Mouse (Mus musculus): ENCODE data around the gene Trpv4. TPM values are rescaled to one million over a fixed set of nuclear protein-coding genes. Genes with fewer than 3 reads are reported as not detected.

Trpv4 gene
- polyA plus RNA-seq, 1 experiment from 2014 or later: 0.78 TPM

GRCm38 (mm10) chr5:114639645-114639957, 18.6 kb downstream of the Trpv4 start:
- Histone ChIP-seq H3K4me2 (ENCODE audit: low read length) (peak overlapping the region; percentile 44; the same call in 1 of the 2 replicates), H3K4me1 (ENCODE audit: control insufficient read depth in 2 of 2, insufficient read depth in 2 of 2, low read length in 2 of 2) (no peaks in the 10 kb centered on the region; a peak in 1 of 4 replicates), H3K27ac (replicated peaks in 1 of 2; ENCODE audit: control insufficient read depth in 1 of 2, insufficient read depth in 1 of 2, low read depth in 2 of 2, low read length in 2 of 2) (no peak overlapping the region), H3K9me3 (ENCODE audit: control insufficient read depth, low read length) (no peaks in the 10 kb centered on the region), H3K36me3 (ENCODE audit: control insufficient read depth, insufficient read depth, low read length) (no peaks in the 10 kb centered on the region), H3K9ac (ENCODE audit: low read length) (no peak overlapping the region), H3K4me3 (ENCODE audit: control insufficient read depth in 1 of 2, insufficient read depth in 1 of 2, low read depth in 1 of 2, low read length in 2 of 2) (no peak overlapping the region), H3K27me3 (ENCODE audit: control insufficient read depth, insufficient read depth, low read length) (peaks cover 19% of the 10 kb centered on the region)
- 17% methylated on average over 7 of the region's 7 CpGs for WGBS
- ATAC-seq (ENCODE audit: insufficient number of reproducible peaks, insufficient read depth, low FRiP score, low read depth): 0 out of 2 replicates have a peak, but pooled peaks have one; percentile 3

- H3K4me2 ChIP-seq (ENCODE audit: low read length): peak overlapping the region; percentile 44
Measured at GRCm38 (mm10) chr5:114638769-114639644, 19.2 kb downstream of the Trpv4 start.

GRCm38 (mm10) chr5:114636091-114636490, 22.1 kb downstream of the Trpv4 start:
- no peak for ATAC-seq (ENCODE audit: insufficient number of reproducible peaks, insufficient read depth, low FRiP score, low read depth)
- no peaks in the 10 kb centered on the region for H3K36me3 ChIP-seq (ENCODE audit: control insufficient read depth, insufficient read depth, low read length)
- no peaks in the 10 kb centered on the region for H3K9me3 ChIP-seq (ENCODE audit: control insufficient read depth, low read length)
- no peak overlapping the region for H3K4me3 ChIP-seq (ENCODE audit: control insufficient read depth in 1 of 2, insufficient read depth in 1 of 2, low read depth in 1 of 2, low read length in 2 of 2)
- peaks cover 17% of the 10 kb centered on the region for H3K27me3 ChIP-seq (ENCODE audit: control insufficient read depth, insufficient read depth, low read length)
- H3K4me2 ChIP-seq (ENCODE audit: low read length): no peak overlapping the region
- WGBS: 71% methylated on average over 25 of the region's 25 CpGs
- no peaks in the 10 kb centered on the region; a peak in 1 of 4 replicates for H3K4me1 ChIP-seq (ENCODE audit: control insufficient read depth in 2 of 2, insufficient read depth in 2 of 2, low read length in 2 of 2)
- H3K27ac ChIP-seq (replicated peaks in 1 of 2; ENCODE audit: control insufficient read depth in 1 of 2, insufficient read depth in 1 of 2, low read depth in 2 of 2, low read length in 2 of 2): no peak overlapping the region
- H3K9ac ChIP-seq (ENCODE audit: low read length): no peak overlapping the region

More at GRCm38 (mm10) chr5:114638769-114639644, 19.2 kb downstream of the Trpv4 start:
- peak; percentile 26; the same call in 1 of the 2 replicates for ATAC-seq (ENCODE audit: insufficient number of reproducible peaks, insufficient read depth, low FRiP score, low read depth)
- H3K36me3 ChIP-seq (ENCODE audit: control insufficient read depth, insufficient read depth, low read length): no peaks in the 10 kb centered on the region
- H3K27ac ChIP-seq (replicated peaks in 1 of 2; ENCODE audit: control insufficient read depth in 1 of 2, insufficient read depth in 1 of 2, low read depth in 2 of 2, low read length in 2 of 2): no peak overlapping the region
- peaks cover 17% of the 10 kb centered on the region for H3K27me3 ChIP-seq (ENCODE audit: control insufficient read depth, insufficient read depth, low read length)
- H3K4me3 ChIP-seq (ENCODE audit: control insufficient read depth in 1 of 2, insufficient read depth in 1 of 2, low read depth in 1 of 2, low read length in 2 of 2): no peak overlapping the region
- 14% methylated on average over 22 of the region's 22 CpGs for WGBS
- H3K9ac ChIP-seq (ENCODE audit: low read length): no peak overlapping the region
- no peaks in the 10 kb centered on the region; a peak in 1 of 4 replicates for H3K4me1 ChIP-seq (ENCODE audit: control insufficient read depth in 2 of 2, insufficient read depth in 2 of 2, low read length in 2 of 2)
- H3K9me3 ChIP-seq (ENCODE audit: control insufficient read depth, low read length): no peaks in the 10 kb centered on the region

- Histone ChIP-seq H3K36me3 (ENCODE audit: control insufficient read depth, insufficient read depth, low read length) (no peaks in the 10 kb centered on the region), H3K27ac (replicated peaks in 1 of 2; ENCODE audit: control insufficient read depth in 1 of 2, insufficient read depth in 1 of 2, low read depth in 2 of 2, low read length in 2 of 2) (no peak overlapping the region), H3K4me1 (ENCODE audit: control insufficient read depth in 2 of 2, insufficient read depth in 2 of 2, low read length in 2 of 2) (no peaks in the 10 kb centered on the region), H3K4me2 (ENCODE audit: low read length) (no peak overlapping the region), H3K27me3 (ENCODE audit: control insufficient read depth, insufficient read depth, low read length) (peaks cover 5% of the 10 kb centered on the region; the same call in 1 of the 2 replicates), H3K9ac (ENCODE audit: low read length) (no peak overlapping the region), H3K9me3 (ENCODE audit: control insufficient read depth, low read length) (no peaks in the 10 kb centered on the region), H3K4me3 (ENCODE audit: control insufficient read depth in 1 of 2, insufficient read depth in 1 of 2, low read depth in 1 of 2, low read length in 2 of 2) (no peak overlapping the region)
- 38% methylated on average over 2 of the region's 2 CpGs for WGBS
- ATAC-seq (ENCODE audit: insufficient number of reproducible peaks, insufficient read depth, low FRiP score, low read depth): no peak
Measured at GRCm38 (mm10) chr5:114631336-114631735, 26.9 kb downstream of the Trpv4 start.

- H3K4me1 ChIP-seq (ENCODE audit: control insufficient read depth in 2 of 2, insufficient read depth in 2 of 2, low read length in 2 of 2): no peaks in the 10 kb centered on the region
Measured at GRCm38 (mm10) chr5:114625590-114625989, 32.6 kb downstream of the Trpv4 start.

GRCm38 (mm10) chr5:114620305-114620704, 37.9 kb downstream of the Trpv4 start:
- ATAC-seq (ENCODE audit: insufficient number of reproducible peaks, insufficient read depth, low FRiP score, low read depth): no peak
- Histone ChIP-seq H3K4me2 (ENCODE audit: low read length) (no peak overlapping the region), H3K4me3 (ENCODE audit: control insufficient read depth in 1 of 2, insufficient read depth in 1 of 2, low read depth in 1 of 2, low read length in 2 of 2) (no peak overlapping the region), H3K27ac (replicated peaks in 1 of 2; ENCODE audit: control insufficient read depth in 1 of 2, insufficient read depth in 1 of 2, low read depth in 2 of 2, low read length in 2 of 2) (no peak overlapping the region), H3K36me3 (ENCODE audit: control insufficient read depth, insufficient read depth, low read length) (no peaks in the 10 kb centered on the region), H3K9me3 (ENCODE audit: control insufficient read depth, low read length) (no peaks in the 10 kb centered on the region), H3K9ac (ENCODE audit: low read length) (no peak overlapping the region), H3K4me1 (ENCODE audit: control insufficient read depth in 2 of 2, insufficient read depth in 2 of 2, low read length in 2 of 2) (no peaks in the 10 kb centered on the region), H3K27me3 (ENCODE audit: control insufficient read depth, insufficient read depth, low read length) (no peaks in the 10 kb centered on the region; the same call in none of the 2 replicates)
- 46% methylated on average over 6 of the region's 6 CpGs for WGBS

More at GRCm38 (mm10) chr5:114625590-114625989, 32.6 kb downstream of the Trpv4 start:
- 12% methylated on average over 3 of the region's 3 CpGs for WGBS
- H3K4me2 ChIP-seq (ENCODE audit: low read length): no peak overlapping the region
- H3K27ac ChIP-seq (replicated peaks in 1 of 2; ENCODE audit: control insufficient read depth in 1 of 2, insufficient read depth in 1 of 2, low read depth in 2 of 2, low read length in 2 of 2): no peak overlapping the region
- no peaks in the 10 kb centered on the region for H3K9me3 ChIP-seq (ENCODE audit: control insufficient read depth, low read length)
- no peak overlapping the region for H3K4me3 ChIP-seq (ENCODE audit: control insufficient read depth in 1 of 2, insufficient read depth in 1 of 2, low read depth in 1 of 2, low read length in 2 of 2)
- no peak for ATAC-seq (ENCODE audit: insufficient number of reproducible peaks, insufficient read depth, low FRiP score, low read depth)
- H3K36me3 ChIP-seq (ENCODE audit: control insufficient read depth, insufficient read depth, low read length): no peaks in the 10 kb centered on the region
- H3K9ac ChIP-seq (ENCODE audit: low read length): no peak overlapping the region
- peaks cover 5% of the 10 kb centered on the region for H3K27me3 ChIP-seq (ENCODE audit: control insufficient read depth, insufficient read depth, low read length)

GRCm38 (mm10) chr5:114618851-114619250, 39.4 kb downstream of the Trpv4 start:
- H3K4me3 ChIP-seq (ENCODE audit: control insufficient read depth in 1 of 2, insufficient read depth in 1 of 2, low read depth in 1 of 2, low read length in 2 of 2): no peak overlapping the region
- 36% methylated on average over 8 of the region's 8 CpGs for WGBS
- no peak overlapping the region for H3K9ac ChIP-seq (ENCODE audit: low read length)
- no peaks in the 10 kb centered on the region for H3K9me3 ChIP-seq (ENCODE audit: control insufficient read depth, low read length)
- H3K27me3 ChIP-seq (ENCODE audit: control insufficient read depth, insufficient read depth, low read length): no peaks in the 10 kb centered on the region; the same call in none of the 2 replicates
- H3K27ac ChIP-seq (replicated peaks in 1 of 2; ENCODE audit: control insufficient read depth in 1 of 2, insufficient read depth in 1 of 2, low read depth in 2 of 2, low read length in 2 of 2): no peak overlapping the region
- no peaks in the 10 kb centered on the region for H3K36me3 ChIP-seq (ENCODE audit: control insufficient read depth, insufficient read depth, low read length)
- ATAC-seq (ENCODE audit: insufficient number of reproducible peaks, insufficient read depth, low FRiP score, low read depth): no peak
- H3K4me2 ChIP-seq (ENCODE audit: low read length): no peak overlapping the region
- no peaks in the 10 kb centered on the region for H3K4me1 ChIP-seq (ENCODE audit: control insufficient read depth in 2 of 2, insufficient read depth in 2 of 2, low read length in 2 of 2)
